Mouse (Mus musculus): ENCODE results near the gene Aff2.

- TF ChIP-seq CTCF (IDR thresholded peaks at IDR 0.05; ENCODE audit: low read depth) (no peak), EP300 (IDR thresholded peaks at IDR 0.05; ENCODE audit: low read depth) (no peak)
Measured at GRCm38 (mm10) chrX:69415043-69415442, 54.9 kb downstream of the Aff2 start.

Measured in liver, embryonic 14.5 days (tissue).